ENCODE assay signal across 7 mouse cellular contexts in the genomic region with DNA sequence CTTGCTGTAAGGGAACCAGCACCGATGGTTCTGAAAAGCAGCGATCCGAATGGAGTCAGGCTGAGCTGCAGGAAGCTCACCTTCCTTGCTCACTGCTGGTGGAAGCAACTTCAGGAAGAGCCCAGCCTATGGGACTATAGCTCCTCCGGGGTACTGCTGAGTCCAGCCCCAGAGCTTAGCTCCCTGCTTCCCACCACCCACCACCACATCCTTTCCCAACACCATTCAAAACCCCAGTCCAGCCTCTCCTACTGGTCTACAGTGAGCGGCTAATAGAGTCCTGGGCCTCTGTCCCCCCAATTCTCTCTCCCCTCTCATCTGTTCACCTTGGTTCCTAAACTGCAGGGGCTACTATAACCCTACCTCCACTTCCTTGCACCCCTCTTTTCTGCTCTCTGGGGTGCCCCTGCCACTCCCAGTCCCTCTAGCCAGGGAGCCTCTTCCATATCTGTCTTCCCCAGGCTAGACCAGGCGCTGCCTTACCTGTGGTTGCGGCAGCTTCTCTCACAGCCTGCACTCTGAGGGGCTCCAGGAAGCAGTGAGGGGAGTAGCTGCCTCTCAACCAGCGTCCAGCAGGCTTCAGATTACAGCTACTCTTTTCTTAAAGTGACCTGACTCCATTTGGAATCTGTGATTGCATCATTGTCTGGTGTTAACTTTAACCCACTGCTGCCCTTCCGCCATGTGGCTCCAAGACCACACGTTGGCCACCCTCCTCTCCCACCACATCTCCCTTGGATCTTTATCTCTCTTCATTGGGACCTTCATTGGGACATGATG. TPM values are rescaled to one million over a fixed set of nuclear protein-coding genes. Genes with fewer than 3 reads are reported as not detected.
DNase-seq lines count a peak whose midpoint lies in the region; ATAC-seq and TF ChIP-seq lines count a peak whose summit lies in the region.

A gene (minus strand): TSS at position 689 of the 780 bp plus-strand sequence.

- 60% methylated on average over 10 of the region's 10 CpGs for WGBS in forebrain, embryonic 12.5 days
- 15% methylated on average over 10 of the region's 10 CpGs for WGBS in liver, adult 2 months

- no peak for TF ChIP-seq RAD21 in CH12.LX (IDR thresholded peaks at IDR 0.05; ENCODE audit: low read depth, low read length)

- peak; percentile 78 for DNase-seq in 3T3-L1 (ENCODE audit: low read depth, low spot score)
- no peak for DNase-seq in CH12.LX (ENCODE audit: extremely low read depth)
- DNase-seq in heart, postnatal 25 days (ENCODE audit: low spot score), result no peak
- DNase-seq in liver, adult 2 months (ENCODE audit: extremely low read depth, low read depth, low spot score), result peak; percentile 83
- peak; percentile 42 for DNase-seq in yolk sac, embryonic 10.5 days (ENCODE audit: low spot score)
- no peak for DNase-seq in MN1 (ENCODE audit: low spot score)

- no peak for ATAC-seq in forebrain, embryonic 12.5 days (ENCODE audit: low FRiP score)

- H3K9ac ChIP-seq in CH12.LX (ENCODE audit: insufficient read depth, low read depth), result no peak within 1 kb of the TSS
- peak within 1 kb of the TSS; percentile 13; the same call in 1 of the 2 replicates for H3K9ac ChIP-seq in forebrain, embryonic 12.5 days
- peak within 1 kb of the TSS; percentile 94 for H3K9ac ChIP-seq in liver, adult 2 months (ENCODE audit: low read depth, low read length)

- TF ChIP-seq CTCF in CH12.LX (conservative IDR thresholded peaks at IDR 0.05 in 1 of 2, IDR thresholded peaks at IDR 0.05 in 1 of 2; ENCODE audit: low read depth in 2 of 2, low read length in 2 of 2), result no peak
- no peak for TF ChIP-seq CTCF in liver, adult 2 months (IDR thresholded peaks at IDR 0.05; ENCODE audit: low read depth, low read length)

- peaks cover 0 to 14% of the 10 kb centered on the region in 2 experiments for H3K36me3 ChIP-seq in CH12.LX (replicated peaks in 1 of 2; ENCODE audit: control insufficient read depth in 1 of 2, insufficient read depth in 1 of 2, low read length in 1 of 2)
- H3K36me3 ChIP-seq in forebrain, embryonic 12.5 days (replicated peaks), result no peaks in the 10 kb centered on the region
- peaks cover 3% of the 10 kb centered on the region for H3K36me3 ChIP-seq in liver, adult 2 months (ENCODE audit: control insufficient read depth, insufficient read depth, low read length)

- H3K9me3 ChIP-seq in CH12.LX (replicated peaks; ENCODE audit: low read length), result no peaks in the 10 kb centered on the region
- no peaks in the 10 kb centered on the region for H3K9me3 ChIP-seq in forebrain, embryonic 12.5 days

- intact Hi-C loops in heart, postnatal 25 days (cut with DNase I), result no loop called here

- H3K4me3 ChIP-seq in CH12.LX (replicated peaks in 1 of 3; ENCODE audit: low read depth in 2 of 3, low read length in 2 of 3, poor library complexity in 1 of 3), result no peak within 1 kb of the TSS
- H3K4me3 ChIP-seq in forebrain, embryonic 12.5 days (replicated peaks), result peak within 1 kb of the TSS; percentile 22
- H3K4me3 ChIP-seq in liver, adult 2 months (ENCODE audit: insufficient read depth, low read depth, low read length), result peak within 1 kb of the TSS; percentile 82

- dilution Hi-C loops in CH12.LX (cut with MboI; ENCODE audit: extremely low pct_ligation_motif_present, extremely low pct_unique_long_range_greater_than_20kb, low sequenced_read_pairs), result no loop called here

- no peaks in the 10 kb centered on the region for H3K27me3 ChIP-seq in CH12.LX (replicated peaks)
- H3K27me3 ChIP-seq in forebrain, embryonic 12.5 days, result no peaks in the 10 kb centered on the region
- H3K27me3 ChIP-seq in liver, adult 2 months (ENCODE audit: control insufficient read depth, insufficient read depth, low read length), result no peaks in the 10 kb centered on the region

- no peak for TF ChIP-seq POLR2A in CH12.LX (IDR thresholded peaks at IDR 0.05; ENCODE audit: low read depth, low read length)
- peak; percentile 36; the same call in 1 of the 2 replicates for TF ChIP-seq POLR2A in liver, adult 2 months (IDR thresholded peaks at IDR 0.05; ENCODE audit: extremely low read depth, insufficient read depth, low read length)

- H3K79me2 ChIP-seq in CH12.LX (replicated peaks; ENCODE audit: control insufficient read depth, extremely low read depth, insufficient read depth, poor library complexity, severe bottlenecking), result no peaks in the 10 kb centered on the region
- H3K79me2 ChIP-seq in liver, adult 2 months (ENCODE audit: control insufficient read depth, insufficient read depth, low read length), result peaks cover 6% of the 10 kb centered on the region; the same call in 1 of the 2 replicates

- TF ChIP-seq EP300 in CH12.LX (IDR thresholded peaks at IDR 0.05; ENCODE audit: low read length), result no peak

- in situ Hi-C loops in CH12.LX (cut with MboI; ENCODE audit: low pct_ligation_motif_present, low pct_unique_long_range_greater_than_20kb, low sequenced_read_pairs), result no loop called here

- H3K4me1 ChIP-seq in CH12.LX (ENCODE audit: control insufficient read depth in 1 of 2, insufficient read depth in 2 of 2), result peaks cover 3 to 27% of the 10 kb centered on the region in 2 experiments; a peak in 3 of 4 replicates
- peaks cover 5% of the 10 kb centered on the region for H3K4me1 ChIP-seq in forebrain, embryonic 12.5 days
- H3K4me1 ChIP-seq in liver, adult 2 months (ENCODE audit: control insufficient read depth, insufficient read depth, low read length), result peaks cover 14% of the 10 kb centered on the region

- no peak within 1 kb of the TSS for H3K27ac ChIP-seq in CH12.LX (ENCODE audit: insufficient read depth, low read depth)
- H3K27ac ChIP-seq in forebrain, embryonic 12.5 days, result no peak within 1 kb of the TSS
- peak within 1 kb of the TSS; percentile 98 for H3K27ac ChIP-seq in liver, adult 2 months (replicated peaks; ENCODE audit: insufficient read depth, low read depth, low read length)

- no peak within 1 kb of the TSS for H3K4me2 ChIP-seq in CH12.LX (ENCODE audit: insufficient read depth, low read depth, poor library complexity, severe bottlenecking)
- H3K4me2 ChIP-seq in forebrain, embryonic 12.5 days, result peak within 1 kb of the TSS; percentile 23

TF ChIP-seq in CH12.LX, 34 proteins besides CTCF, POLR2A, EP300 and RAD21:
- TF ChIP-seq MYC (IDR thresholded peaks at IDR 0.05; ENCODE audit: low read depth, low read length) (no peak), USF1 (IDR thresholded peaks at IDR 0.05; ENCODE audit: low read depth, low read length) (no peak), BHLHE40 (IDR thresholded peaks at IDR 0.05; ENCODE audit: low read depth, low read length) (no peak), ZKSCAN1 (IDR thresholded peaks at IDR 0.05; ENCODE audit: borderline replicate concordance, low read depth, low read length) (no peak), KAT2A (IDR thresholded peaks at IDR 0.05; ENCODE audit: insufficient replicate concordance, low read length) (no peak), NRF1 (IDR thresholded peaks at IDR 0.05; ENCODE audit: low read depth, low read length) (no peak)
TF ChIP-seq in CH12.LX: peak in this region for 0.

RNA-seq across cellular contexts. Expression of the gene that starts here (rescaled TPM):
- total RNA-seq in CH12.LX (2012; rRNA removed) (26.0 and 30.3 TPM in 2 replicates), CH12.LX (2014; rRNA removed) (56.5 and 58.4 TPM in 2 replicates)
- polyA plus RNA-seq in CH12.LX (2012; ENCODE audit: insufficient read length, low read depth), result 119 and 131 TPM in 2 replicates
- 35.8 and 44.7 TPM in 2 replicates for polyA plus RNA-seq in forebrain, embryonic 12.5 days (2016; fragmentation: Nextera tagmentation; extraction: Ambion mirVana)
- total RNA-seq in heart, postnatal 25 days (2021), result 10 to 100 TPM; 26.3 to 26.9 TPM
- total RNA-seq in liver, adult 2 months (2014; rRNA removed), result 810 and 1,243 TPM in 2 replicates
- 891 and 972 TPM in 2 replicates for polyA plus RNA-seq in liver, adult 2 months (2012; rRNA removed)

Comparison
In these comparisons a context has a peak if more than half of its experiments do, and no peak if none do; other contexts are left out.
1. RNA of the gene that starts here (total RNA-seq): 810 to 1,243 TPM in liver, adult 2 months; 26.0 to 58.4 TPM in CH12.LX and 26.3 to 26.9 TPM in heart, postnatal 25 days; every median in the first group is over 10 times any median in the second.
2. DNase-seq: peak in 3T3-L1 (single experiment), liver, adult 2 months (single experiment) and yolk sac, embryonic 10.5 days (single experiment); none in CH12.LX (single experiment), heart, postnatal 25 days (single experiment) and MN1 (single experiment).
3. H3K4me3 ChIP-seq: peak in forebrain, embryonic 12.5 days (single experiment) and liver, adult 2 months (single experiment); none in CH12.LX (0 of 3).